Mouse (Mus musculus) lung, postnatal 0 days (tissue): ENCODE measurements at regions not wholly inside any gene's neighbourhood (a gene's known extent, or its start where the extent isn't known, plus 50 kb on each side); places are given as distances from the start of the nearest gene placed in this dataset.

Experiments
- ATAC-seq: fragments of 200-750 bp; cut with Nextera tagmentation; 2 replicates; pipeline ENCODE4 v1.8.0; 2017; ENCODE audit warnings: moderate library complexity
- DNase-seq: peaks from one replicate; pipeline ENCODE4 v3.0.0-alpha.2; 2016; ENCODE audit warnings: low spot score
- H3K27ac ChIP-seq: fragments of 300-500 bp; sonication (generic); 2 replicates; pipeline ENCODE4 v1.5.1; 2014; ENCODE audit warnings: antibody characterized with exemption, mild to moderate bottlenecking, low read length, mixed read lengths
- H3K27me3 ChIP-seq: fragments of 300-500 bp; sonication (generic); replicated peaks from 2 replicates; pipeline ENCODE4 v1.6.1; 2014; ENCODE audit warnings: low read length, mixed read lengths; ENCODE audit not compliant: insufficient read depth
- H3K36me3 ChIP-seq: fragments of 300-500 bp; sonication (generic); 2 replicates; pipeline ENCODE4 v1.6.1; 2014; ENCODE audit warnings: low read length, mixed read lengths; ENCODE audit not compliant: insufficient read depth
- H3K4me1 ChIP-seq: fragments of 300-500 bp; sonication (generic); 2 replicates; pipeline ENCODE4 v1.6.1; 2014; ENCODE audit warnings: antibody characterized with exemption, low read depth, low read length, mixed read lengths; ENCODE audit not compliant: insufficient read depth
- H3K4me2 ChIP-seq: fragments of 300-500 bp; sonication (generic); replicated peaks from 2 replicates; pipeline ENCODE4 v1.6.1; 2014; ENCODE audit warnings: low read depth, mild to moderate bottlenecking, low read length, moderate library complexity, mixed read lengths
- H3K4me3 ChIP-seq: fragments of 300-500 bp; sonication (generic); 2 replicates; pipeline ENCODE4 v1.5.1; 2014; ENCODE audit warnings: low read depth, low read length
- H3K9ac ChIP-seq: fragments of 300-500 bp; sonication (generic); replicated peaks from 2 replicates; pipeline ENCODE4 v1.6.1; 2014; ENCODE audit warnings: low read depth, mild to moderate bottlenecking
- H3K9me3 ChIP-seq: fragments of 300-500 bp; sonication (generic); 2 replicates; pipeline ENCODE4 v1.6.1; 2016; ENCODE audit warnings: low read length, mixed read lengths
- CTCF ChIP-seq: IDR thresholded peaks from 2 replicates; pipeline ENCODE4 v1.5.1; 2016; ENCODE audit warnings: antibody characterized with exemption, mild to moderate bottlenecking
- EP300 ChIP-seq: IDR thresholded peaks from 2 replicates; pipeline ENCODE4 v1.6.1; 2016; ENCODE audit warnings: antibody characterized with exemption, mild to moderate bottlenecking, control low read depth
- WGBS: fragments of 180-500 bp; shearing (Covaris S2); extraction: QIAGEN DNeasy Blood & Tissue Kit; methylation state at CpG from one replicate; pipeline ENCODE4 v1.1.7; 2014; 5-methylcytosine and 5-hydroxymethylcytosine counted together

GRCm38 (mm10) chr2:128420406-128420805 lies 170.6 kb upstream of the Spdye4c start:
- no peak overlapping the region for H3K4me3 ChIP-seq
- H3K9me3 ChIP-seq, result no peaks in the 10 kb centered on the region
- H3K9ac ChIP-seq, result no peak overlapping the region
- H3K4me2 ChIP-seq, result no peak overlapping the region
- ATAC-seq (no peak), DNase-seq (no peak)
- no peaks in the 10 kb centered on the region for H3K4me1 ChIP-seq
- no peak overlapping the region; the same call in 1 of the 2 replicates for H3K27ac ChIP-seq
- H3K36me3 ChIP-seq, result no peaks in the 10 kb centered on the region
- 56% methylated on average over 10 of the region's 10 CpGs for WGBS
- no peaks in the 10 kb centered on the region for H3K27me3 ChIP-seq
- TF ChIP-seq EP300 (no peak), CTCF (no peak)

- peak; percentile 47 for DNase-seq
- Histone ChIP-seq H3K4me1 (peaks cover 5% of the 10 kb centered on the region; the same call in 1 of the 2 replicates), H3K27ac (no peak overlapping the region), H3K36me3 (no peaks in the 10 kb centered on the region), H3K4me3 (no peak overlapping the region), H3K9me3 (no peaks in the 10 kb centered on the region), H3K9ac (no peak overlapping the region), H3K27me3 (no peaks in the 10 kb centered on the region), H3K4me2 (no peak overlapping the region)
- peak; percentile 65 for ATAC-seq
- 32% methylated on average over 6 of the region's 6 CpGs for WGBS
- TF ChIP-seq EP300 (peak; percentile 65; the same call in 1 of the 2 replicates), CTCF (peak; percentile 65)
Observed at GRCm38 (mm10) chr2:128422677-128423076, 168.3 kb upstream of the Spdye4c start.

GRCm38 (mm10) chr2:128424236-128424635 lies 166.8 kb upstream of the Spdye4c start:
- DNase-seq (no peak), ATAC-seq (no peak)
- WGBS, result 52% methylated on average over 7 of the region's 7 CpGs
- Histone ChIP-seq H3K9ac (no peak overlapping the region), H3K4me3 (no peak overlapping the region), H3K27ac (no peak overlapping the region), H3K9me3 (no peaks in the 10 kb centered on the region), H3K4me1 (peaks cover 19% of the 10 kb centered on the region; the same call in 1 of the 2 replicates), H3K27me3 (no peaks in the 10 kb centered on the region), H3K36me3 (no peaks in the 10 kb centered on the region), H3K4me2 (no peak overlapping the region)
- TF ChIP-seq EP300, result no peak
- no peak for TF ChIP-seq CTCF

- no peak for ATAC-seq
- H3K9me3 ChIP-seq, result no peaks in the 10 kb centered on the region
- peak overlapping the region; percentile 22; the same call in 1 of the 2 replicates for H3K4me3 ChIP-seq
- peak overlapping the region; percentile 43 for H3K4me2 ChIP-seq
- H3K4me1 ChIP-seq, result peaks cover 22% of the 10 kb centered on the region; the same call in 1 of the 2 replicates
- TF ChIP-seq CTCF, result no peak
- TF ChIP-seq EP300, result peak; percentile 50
- 73% methylated on average over 6 of the region's 6 CpGs for WGBS
- no peak overlapping the region for H3K9ac ChIP-seq
- H3K36me3 ChIP-seq, result no peaks in the 10 kb centered on the region
- no peak for DNase-seq
- H3K27me3 ChIP-seq, result no peaks in the 10 kb centered on the region
- H3K27ac ChIP-seq, result 0 out of 2 replicates have a peak overlapping the region, but pooled peaks have one; percentile 4
Observed at GRCm38 (mm10) chr2:128427181-128427880, 163.7 kb upstream of the Spdye4c start.

GRCm38 (mm10) chr2:128428154-128428553 lies 162.9 kb upstream of the Spdye4c start:
- Histone ChIP-seq H3K4me1 (peaks cover 22% of the 10 kb centered on the region; the same call in 1 of the 2 replicates), H3K9me3 (no peaks in the 10 kb centered on the region), H3K36me3 (no peaks in the 10 kb centered on the region), H3K4me2 (peak overlapping the region; percentile 43), H3K27me3 (no peaks in the 10 kb centered on the region), H3K9ac (no peak overlapping the region), H3K27ac (peak overlapping the region; percentile 69; the same call in 1 of the 2 replicates), H3K4me3 (peak overlapping the region; percentile 22)
- peak; percentile 67 for DNase-seq
- peak; percentile 35 for ATAC-seq
- 25% methylated on average over 7 of the region's 7 CpGs for WGBS
- TF ChIP-seq CTCF (no peak), EP300 (0 out of 2 replicates have a peak, but pooled peaks have one; percentile 14)

GRCm38 (mm10) chr2:128428651-128429633 lies 162.1 kb upstream of the Spdye4c start:
- Histone ChIP-seq H3K4me1 (peaks cover 22% of the 10 kb centered on the region; the same call in 1 of the 2 replicates), H3K27ac (peak overlapping the region; percentile 69), H3K4me2 (peak overlapping the region; percentile 43), H3K9me3 (no peaks in the 10 kb centered on the region), H3K9ac (no peak overlapping the region), H3K4me3 (peak overlapping the region; percentile 22), H3K27me3 (no peaks in the 10 kb centered on the region), H3K36me3 (no peaks in the 10 kb centered on the region)
- WGBS, result 17% methylated on average over 18 of the region's 18 CpGs
- ATAC-seq (peak; percentile 77), DNase-seq (peak; percentile 82)
- no peak for TF ChIP-seq CTCF
- TF ChIP-seq EP300, result peak; percentile 69
